Mouse (Mus musculus): ENCODE measurements around the gene Swsap1. TPM values are rescaled to one million over a fixed set of nuclear protein-coding genes. Genes with fewer than 3 reads are reported as not detected.

The Swsap1 gene
- total RNA-seq, 1 experiment from 2014 or later = 7.2 TPM

GRCm38 (mm10) chr9:21932006-21932405 lies 23.5 kb upstream of the Swsap1 start:
- ATAC-seq (replicated peaks in 1 of 2; ENCODE audit: insufficient read depth in 1 of 2, low FRiP score in 2 of 2, low TSS enrichment in 1 of 2, low read depth in 1 of 2, poor library complexity in 2 of 2, severe bottlenecking in 2 of 2) = no peak

- ATAC-seq (replicated peaks in 1 of 2; ENCODE audit: insufficient read depth in 1 of 2, low FRiP score in 2 of 2, low TSS enrichment in 1 of 2, low read depth in 1 of 2, poor library complexity in 2 of 2, severe bottlenecking in 2 of 2) = no peak
Observed at GRCm38 (mm10) chr9:21932445-21933137, 23.0 kb upstream of the Swsap1 start.

GRCm38 (mm10) chr9:21934021-21934420 lies 21.5 kb upstream of the Swsap1 start:
- no peak for ATAC-seq (replicated peaks in 1 of 2; ENCODE audit: insufficient read depth in 1 of 2, low FRiP score in 2 of 2, low TSS enrichment in 1 of 2, low read depth in 1 of 2, poor library complexity in 2 of 2, severe bottlenecking in 2 of 2)

- ATAC-seq (replicated peaks in 1 of 2; ENCODE audit: insufficient read depth in 1 of 2, low FRiP score in 2 of 2, low TSS enrichment in 1 of 2, low read depth in 1 of 2, poor library complexity in 2 of 2, severe bottlenecking in 2 of 2) = no peak
Observed at GRCm38 (mm10) chr9:21935466-21936131, 20.0 kb upstream of the Swsap1 start.

- ATAC-seq (replicated peaks in 1 of 2; ENCODE audit: insufficient read depth in 1 of 2, low FRiP score in 2 of 2, low TSS enrichment in 1 of 2, low read depth in 1 of 2, poor library complexity in 2 of 2, severe bottlenecking in 2 of 2) = peak; percentile 84 to 97
Observed at GRCm38 (mm10) chr9:21936692-21937570, 18.6 kb upstream of the Swsap1 start, which contains the start of gene Plppr2. TSS of gene Plppr2 (plus strand) at chr9:21937033.

GRCm38 (mm10) chr9:21937711-21938175 lies 17.8 kb upstream of the Swsap1 start:
- no peak for ATAC-seq (replicated peaks in 1 of 2; ENCODE audit: insufficient read depth in 1 of 2, low FRiP score in 2 of 2, low TSS enrichment in 1 of 2, low read depth in 1 of 2, poor library complexity in 2 of 2, severe bottlenecking in 2 of 2)

GRCm38 (mm10) chr9:21938234-21938855 lies 17.2 kb upstream of the Swsap1 start:
- ATAC-seq (replicated peaks in 1 of 2; ENCODE audit: insufficient read depth in 1 of 2, low FRiP score in 2 of 2, low TSS enrichment in 1 of 2, low read depth in 1 of 2, poor library complexity in 2 of 2, severe bottlenecking in 2 of 2) = no peak

GRCm38 (mm10) chr9:21943046-21943445 lies 12.5 kb upstream of the Swsap1 start:
- no peak for ATAC-seq (replicated peaks in 1 of 2; ENCODE audit: insufficient read depth in 1 of 2, low FRiP score in 2 of 2, low TSS enrichment in 1 of 2, low read depth in 1 of 2, poor library complexity in 2 of 2, severe bottlenecking in 2 of 2)

GRCm38 (mm10) chr9:21943638-21944037 lies 11.9 kb upstream of the Swsap1 start:
- no peak for ATAC-seq (replicated peaks in 1 of 2; ENCODE audit: insufficient read depth in 1 of 2, low FRiP score in 2 of 2, low TSS enrichment in 1 of 2, low read depth in 1 of 2, poor library complexity in 2 of 2, severe bottlenecking in 2 of 2)

GRCm38 (mm10) chr9:21944267-21944666 lies 11.3 kb upstream of the Swsap1 start:
- no peak for ATAC-seq (replicated peaks in 1 of 2; ENCODE audit: insufficient read depth in 1 of 2, low FRiP score in 2 of 2, low TSS enrichment in 1 of 2, low read depth in 1 of 2, poor library complexity in 2 of 2, severe bottlenecking in 2 of 2)

GRCm38 (mm10) chr9:21947540-21948130 lies 7.9 kb upstream of the Swsap1 start:
- ATAC-seq (replicated peaks in 1 of 2; ENCODE audit: insufficient read depth in 1 of 2, low FRiP score in 2 of 2, low TSS enrichment in 1 of 2, low read depth in 1 of 2, poor library complexity in 2 of 2, severe bottlenecking in 2 of 2) = peak in 1 of 2 experiments; percentile 55; a peak in 1 of 4 replicates

- ATAC-seq (replicated peaks in 1 of 2; ENCODE audit: insufficient read depth in 1 of 2, low FRiP score in 2 of 2, low TSS enrichment in 1 of 2, low read depth in 1 of 2, poor library complexity in 2 of 2, severe bottlenecking in 2 of 2) = no peak
Observed at GRCm38 (mm10) chr9:21948146-21948545, 7.4 kb upstream of the Swsap1 start.

GRCm38 (mm10) chr9:21948790-21949189 lies 6.8 kb upstream of the Swsap1 start:
- ATAC-seq (replicated peaks in 1 of 2; ENCODE audit: insufficient read depth in 1 of 2, low FRiP score in 2 of 2, low TSS enrichment in 1 of 2, low read depth in 1 of 2, poor library complexity in 2 of 2, severe bottlenecking in 2 of 2) = no peak

GRCm38 (mm10) chr9:21950322-21950721 lies 5.2 kb upstream of the Swsap1 start:
- ATAC-seq (replicated peaks in 1 of 2; ENCODE audit: insufficient read depth in 1 of 2, low FRiP score in 2 of 2, low TSS enrichment in 1 of 2, low read depth in 1 of 2, poor library complexity in 2 of 2, severe bottlenecking in 2 of 2) = peak; percentile 69 to 70; a peak in 3 of 4 replicates

- ATAC-seq (replicated peaks in 1 of 2; ENCODE audit: insufficient read depth in 1 of 2, low FRiP score in 2 of 2, low TSS enrichment in 1 of 2, low read depth in 1 of 2, poor library complexity in 2 of 2, severe bottlenecking in 2 of 2) = no peak
Observed at GRCm38 (mm10) chr9:21951977-21952376, 3.6 kb upstream of the Swsap1 start.

GRCm38 (mm10) chr9:21953600-21953999 lies 2.0 kb upstream of the Swsap1 start:
- ATAC-seq (replicated peaks in 1 of 2; ENCODE audit: insufficient read depth in 1 of 2, low FRiP score in 2 of 2, low TSS enrichment in 1 of 2, low read depth in 1 of 2, poor library complexity in 2 of 2, severe bottlenecking in 2 of 2) = no peak

GRCm38 (mm10) chr9:21954635-21955034 lies 920 bp upstream of the Swsap1 start:
- no peak for ATAC-seq (replicated peaks in 1 of 2; ENCODE audit: insufficient read depth in 1 of 2, low FRiP score in 2 of 2, low TSS enrichment in 1 of 2, low read depth in 1 of 2, poor library complexity in 2 of 2, severe bottlenecking in 2 of 2)

Data from hematopoietic stem cell, adult 5-6 weeks (primary cell).